Mouse (Mus musculus): ENCODE measurements at regions not wholly inside any gene's neighbourhood (a gene's known extent, or its start where the extent isn't known, plus 50 kb on each side); places are given as distances from the start of the nearest gene placed in this dataset.

- no peak for DNase-seq
Measured at GRCm38 (mm10) chr2:148175251-148175927, 128.6 kb upstream of the Foxa2 start.

- DNase-seq: no peak
Measured at GRCm38 (mm10) chr2:148180245-148180644, 133.5 kb upstream of the Foxa2 start.

DNA sequence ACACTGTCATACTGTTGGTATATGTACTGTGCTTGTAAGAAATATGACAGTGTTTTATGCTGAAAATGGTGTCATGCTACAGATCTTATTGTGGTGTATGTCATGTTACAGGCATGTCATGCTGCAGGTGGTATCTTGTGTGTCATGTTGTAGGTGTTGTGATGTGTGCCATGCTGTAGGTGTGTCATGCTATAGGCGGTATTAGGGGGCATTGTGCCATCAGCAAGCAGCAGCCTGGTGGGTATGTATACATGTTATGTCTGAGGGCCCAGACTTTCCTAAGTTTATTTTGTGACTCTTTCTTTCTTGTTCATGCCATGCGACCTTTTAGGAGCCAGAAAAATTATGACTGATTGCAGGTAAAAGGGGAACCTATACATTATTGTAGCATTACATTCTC lies 134.7 kb upstream of the Foxa2 start:
- no peak for DNase-seq

DNA sequence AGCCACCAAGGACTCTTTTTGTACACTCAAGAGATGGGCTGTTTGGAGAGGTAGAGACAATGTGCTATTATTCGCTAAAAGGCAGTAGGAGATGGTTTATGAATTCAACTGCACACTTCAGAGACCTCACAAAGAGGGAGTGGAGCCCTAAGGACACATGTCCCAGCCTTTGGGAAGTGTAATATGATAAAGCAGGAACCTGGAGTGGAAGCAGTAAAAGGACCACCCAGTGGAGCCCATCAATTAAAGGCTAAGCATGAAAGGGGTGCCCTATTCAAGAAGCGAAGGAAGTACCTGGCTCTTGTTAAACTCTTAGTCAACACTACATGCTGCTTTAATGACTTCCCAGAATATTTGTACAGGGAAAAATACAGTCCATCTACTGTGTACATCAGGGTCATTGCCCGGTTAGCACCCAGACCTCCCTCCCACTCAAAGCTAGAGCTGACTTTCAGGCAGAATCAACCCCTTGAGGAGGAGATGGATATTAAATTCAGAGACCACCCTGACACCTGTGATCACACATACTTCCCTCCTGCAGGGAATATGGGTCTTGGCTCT lies 135.8 kb upstream of the Foxa2 start:
- no peak for DNase-seq

DNA sequence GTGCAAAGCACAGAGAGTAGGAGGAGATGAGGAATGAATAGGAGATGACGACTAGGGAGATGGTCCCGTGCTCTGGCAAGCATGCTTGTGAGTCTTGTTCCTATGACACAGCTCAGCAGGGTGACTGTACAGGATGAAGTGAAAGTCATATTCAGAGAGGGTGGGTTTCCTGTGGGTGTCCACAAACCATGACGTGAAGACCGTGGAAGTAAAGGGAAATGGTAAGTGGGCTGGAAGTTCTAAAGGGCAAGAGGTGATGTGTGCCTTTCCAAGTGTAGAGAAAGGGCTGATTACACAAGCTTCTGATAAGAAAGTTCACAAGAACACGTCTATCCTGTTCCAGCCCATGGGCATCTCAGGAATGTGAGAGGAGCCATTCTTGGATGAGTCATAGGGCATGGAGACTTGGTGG lies 138.0 kb upstream of the Foxa2 start:
- DNase-seq: no peak

DNA sequence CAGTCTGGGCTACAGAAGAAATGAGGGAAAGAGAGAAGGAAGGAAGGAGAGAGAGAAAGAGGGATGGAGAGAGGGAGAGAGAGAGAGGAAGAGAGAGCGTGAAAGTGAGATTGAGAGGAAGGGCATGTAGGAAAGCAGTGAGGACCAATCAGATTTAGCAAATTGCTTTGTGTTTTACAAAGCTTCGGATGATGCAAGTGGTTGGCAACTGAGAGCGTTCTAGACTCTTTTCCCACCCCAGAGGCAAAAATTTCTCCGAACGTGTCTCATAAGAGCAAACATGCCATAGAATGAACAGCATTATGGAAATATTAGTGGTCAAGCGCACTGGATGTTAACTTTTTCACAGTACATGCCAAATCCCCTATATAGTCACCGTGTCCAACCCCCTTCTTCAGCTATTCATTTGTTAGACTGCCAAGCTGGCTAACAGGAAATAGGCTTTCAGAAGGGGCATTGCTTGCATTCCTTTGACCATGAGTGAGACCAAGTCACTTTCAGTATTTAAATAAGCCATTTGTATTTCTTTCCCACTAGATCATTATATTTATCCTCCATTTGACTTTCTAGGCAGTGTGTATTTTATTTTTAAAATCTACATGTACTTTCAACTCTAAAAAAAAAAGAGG lies 139.7 kb upstream of the Foxa2 start:
- no peak for DNase-seq

- DNase-seq: no peak
Measured at GRCm38 (mm10) chr2:148188865-148189264, 142.1 kb upstream of the Foxa2 start.

GRCm38 (mm10) chr2:148189287-148189686 lies 142.5 kb upstream of the Foxa2 start:
- DNase-seq: no peak

- no peak for DNase-seq
Measured at GRCm38 (mm10) chr2:148192946-148193345, 146.2 kb upstream of the Foxa2 start.

DNA sequence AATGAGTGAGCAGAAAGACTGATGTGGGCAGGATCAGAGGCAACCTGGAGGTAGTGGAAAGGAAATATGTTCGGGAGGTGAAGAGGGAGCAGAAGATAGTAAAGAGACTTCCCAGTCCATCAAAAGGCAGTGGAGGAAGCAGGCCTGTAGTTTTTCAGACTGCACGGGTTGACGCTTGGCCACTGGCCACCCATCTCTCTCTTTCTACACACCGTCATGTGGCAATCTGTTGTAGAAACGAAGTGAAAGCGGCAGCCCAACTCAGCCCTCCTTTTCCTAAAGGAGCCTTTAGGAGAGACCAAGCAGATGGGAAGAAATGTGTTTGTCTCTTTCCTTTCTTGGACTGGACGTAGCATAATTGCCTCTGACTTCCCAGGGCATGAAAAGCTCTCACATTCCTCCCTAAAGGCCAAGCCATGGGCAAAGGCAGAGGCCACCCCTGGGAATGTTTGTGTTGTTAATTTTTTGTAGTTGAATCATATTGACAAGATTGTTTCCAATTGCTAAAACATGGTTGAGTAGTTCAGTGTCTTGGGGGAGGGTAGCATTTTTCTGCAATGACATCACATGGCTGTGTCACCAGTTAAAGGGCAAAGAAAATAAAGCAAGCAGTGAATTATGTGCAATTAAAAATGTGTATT lies 150.7 kb upstream of the Foxa2 start:
- no peak for DNase-seq

DNA sequence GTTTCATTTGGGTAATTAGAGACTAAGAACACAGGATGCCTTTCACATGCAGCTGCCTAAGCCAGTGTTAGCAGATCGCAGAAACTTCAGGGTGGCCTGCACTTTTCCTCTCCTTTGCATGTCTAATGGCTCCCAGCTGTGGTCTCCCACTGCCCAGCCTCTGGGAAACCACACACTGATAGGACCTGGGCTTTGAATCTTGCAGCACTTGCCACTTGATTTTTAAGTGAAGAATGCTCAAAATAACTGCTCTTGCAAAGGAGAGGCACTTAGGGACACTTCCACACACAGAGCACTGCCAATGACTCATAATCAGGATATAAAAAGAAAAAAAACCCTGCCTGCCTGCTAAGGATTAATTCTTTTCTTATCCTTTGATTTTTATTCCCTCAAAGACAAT lies 159.9 kb upstream of the Foxa2 start:
- DNase-seq: peak; percentile 19

DNA sequence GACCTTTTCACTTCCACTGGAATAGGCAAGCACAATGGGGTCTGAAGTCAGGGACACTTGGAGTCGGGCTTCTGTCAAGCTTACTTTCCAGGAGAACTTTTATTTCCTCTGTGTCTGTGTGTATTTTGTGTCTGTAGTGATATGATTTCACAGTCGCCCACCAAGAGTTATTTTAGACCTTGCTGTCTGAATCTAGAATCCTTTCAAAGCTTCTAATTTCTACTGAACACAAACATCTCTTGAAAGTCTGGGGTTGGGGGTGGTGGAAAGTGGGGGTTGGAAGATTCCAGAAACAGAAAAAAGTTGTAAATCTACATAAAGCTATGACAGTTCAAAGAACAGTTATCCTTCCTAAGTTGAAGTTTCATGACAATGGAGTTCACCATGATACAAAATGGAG lies 164.0 kb upstream of the Foxa2 start:
- no peak for DNase-seq

GRCm38 (mm10) chr2:148217136-148217535 lies 170.4 kb upstream of the Foxa2 start:
- DNase-seq: no peak

- DNase-seq: no peak
Measured at GRCm38 (mm10) chr2:148233691-148234300, 161.3 kb upstream of the Sstr4 start.

DNA sequence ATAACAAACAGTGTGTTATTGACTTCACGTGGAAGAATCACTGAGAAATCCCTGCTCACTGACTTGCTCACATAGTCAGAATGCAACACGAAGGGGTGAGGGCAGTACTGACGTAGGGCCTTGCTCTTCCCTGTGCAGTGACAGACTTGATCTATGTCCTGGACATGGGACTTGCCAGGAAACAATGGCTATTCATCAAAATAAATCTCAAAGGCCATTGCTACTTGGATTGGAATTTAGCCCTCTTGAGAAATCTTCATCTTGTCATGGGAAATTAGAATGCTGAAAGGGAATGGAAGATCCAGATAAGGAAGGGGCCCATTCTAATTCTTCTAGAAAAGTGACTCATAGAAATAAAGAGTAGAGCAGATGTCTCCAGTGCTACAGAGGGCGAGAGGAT lies 158.0 kb upstream of the Sstr4 start:
- no peak for DNase-seq

DNA sequence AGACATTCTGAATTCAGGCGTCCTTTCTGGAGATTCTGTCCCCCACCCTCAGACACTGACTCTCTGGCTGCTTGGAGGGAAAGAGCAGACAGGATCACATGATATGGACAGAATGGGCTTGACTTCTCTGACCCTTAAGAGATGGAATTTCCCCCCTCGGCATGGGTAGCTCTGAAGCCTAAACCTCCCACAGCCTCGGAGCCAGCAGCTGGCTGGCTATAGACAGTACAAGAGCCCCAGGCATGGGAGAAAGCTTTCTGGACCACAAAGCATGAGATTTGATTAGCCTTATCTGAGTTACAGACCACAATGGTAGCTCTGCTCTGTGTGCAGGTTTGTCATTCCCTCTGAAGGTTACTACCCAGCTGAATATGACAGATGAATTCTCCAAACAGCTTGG lies 156.1 kb upstream of the Sstr4 start:
- DNase-seq: no peak

DNA sequence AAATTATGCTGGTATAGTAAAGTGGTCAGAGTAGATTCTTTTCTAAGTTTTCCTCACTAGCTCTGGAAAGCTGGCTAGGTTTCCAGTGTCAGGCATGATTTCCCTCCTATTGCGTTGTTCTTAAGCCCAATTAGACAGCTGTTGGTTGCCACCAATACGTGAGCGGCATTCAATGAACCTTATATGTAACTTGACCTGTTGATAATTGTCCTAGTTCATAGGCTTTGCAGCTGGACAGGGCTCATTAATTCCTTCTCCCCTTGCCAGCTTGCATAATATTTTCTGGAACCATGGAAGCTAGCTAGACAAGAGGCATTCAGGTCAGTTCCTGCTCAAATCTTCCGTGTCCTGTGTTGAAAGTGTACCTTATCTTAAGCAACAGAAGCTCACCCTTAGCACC lies 152.9 kb upstream of the Sstr4 start:
- DNase-seq: no peak

GRCm38 (mm10) chr2:148245575-148245974 lies 149.6 kb upstream of the Sstr4 start:
- no peak for DNase-seq

- no peak for DNase-seq
Measured at GRCm38 (mm10) chr2:148250902-148251301, 144.2 kb upstream of the Sstr4 start.

DNA sequence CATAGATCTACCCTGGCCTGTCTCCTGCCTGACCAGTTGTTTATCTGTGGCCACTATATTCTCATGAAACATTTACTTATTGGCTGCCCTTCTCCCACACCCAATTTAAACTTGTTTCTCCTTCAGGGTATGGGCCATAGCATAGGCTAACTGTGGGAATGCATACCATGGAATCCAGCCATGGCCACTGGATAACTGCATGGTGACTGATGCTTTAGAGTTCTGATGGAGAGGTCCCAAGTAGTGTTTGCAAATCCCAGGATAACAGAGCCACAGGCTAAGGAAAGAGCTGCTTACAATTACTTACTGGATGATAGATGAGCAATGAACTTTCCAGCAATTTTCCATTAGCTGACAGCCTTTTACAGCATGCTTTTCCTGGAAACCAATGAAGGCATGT lies 139.5 kb upstream of the Sstr4 start:
- no peak for DNase-seq

DNA sequence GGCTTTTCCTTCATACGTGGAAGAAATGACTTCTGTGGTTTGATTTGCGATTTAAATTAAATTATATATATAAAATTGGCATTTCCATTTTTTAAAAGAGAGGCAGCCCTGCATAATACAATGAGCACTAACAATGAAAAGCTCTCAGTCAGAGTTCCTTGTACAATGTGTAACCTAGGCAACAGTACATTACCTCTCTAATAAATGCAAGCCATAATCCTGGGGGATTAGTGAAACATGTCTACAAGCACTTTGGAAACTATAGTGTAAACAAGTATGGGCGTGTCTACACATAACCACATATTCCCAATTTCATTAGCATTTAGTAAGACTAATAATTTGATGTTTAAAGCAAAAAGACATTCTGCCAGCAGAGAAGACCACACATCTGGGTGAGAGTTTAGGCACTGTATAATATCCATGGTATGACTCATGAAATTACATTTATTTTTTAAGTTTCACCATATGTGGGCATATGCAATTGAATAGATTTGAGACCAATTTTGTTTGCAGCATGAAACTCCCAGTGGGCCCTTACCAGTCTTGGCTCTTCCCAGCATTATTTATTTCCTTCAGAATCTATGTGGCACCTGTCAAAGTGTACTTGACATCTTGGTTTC lies 130.9 kb upstream of the Sstr4 start:
- DNase-seq: no peak

DNA sequence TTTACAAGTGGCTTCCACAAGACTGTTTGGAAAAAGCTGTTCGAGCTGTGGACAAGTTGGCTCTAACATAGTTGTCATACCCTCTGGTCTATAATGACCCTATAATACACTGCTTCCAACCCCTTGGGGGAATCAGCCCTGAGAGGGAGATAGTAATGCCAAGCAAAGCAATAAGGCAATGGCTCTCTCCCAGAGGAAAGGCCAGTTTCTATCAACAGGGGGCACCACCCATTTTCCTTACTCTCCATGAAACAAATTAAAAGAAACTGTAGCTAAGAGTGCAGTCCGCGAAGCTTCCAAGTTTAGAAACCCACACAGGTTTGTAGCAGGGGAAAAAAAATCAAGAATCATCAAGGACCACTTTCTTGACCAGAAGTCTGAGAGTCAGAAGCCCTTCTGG lies 115.9 kb upstream of the Sstr4 start:
- no peak for DNase-seq

- no peak for DNase-seq
Measured at GRCm38 (mm10) chr2:148290326-148290725, 104.8 kb upstream of the Sstr4 start.

Measured in right cerebral cortex, postnatal 25 days (tissue).